Mouse (Mus musculus) lung, postnatal 0 days (tissue): ENCODE results near the gene Dpagt1.

ENCODE experiments used
- CTCF ChIP-seq: IDR thresholded peaks from 2 replicates; pipeline ENCODE4 v1.5.1; 2016; ENCODE audit warnings: antibody characterized with exemption, mild to moderate bottlenecking
- EP300 ChIP-seq: IDR thresholded peaks from 2 replicates; pipeline ENCODE4 v1.6.1; 2016; ENCODE audit warnings: antibody characterized with exemption, mild to moderate bottlenecking, control low read depth

- no peak for TF ChIP-seq CTCF
- TF ChIP-seq EP300, result no peak
Measured at GRCm38 (mm10) chr9:44330736-44331135, 4.9 kb downstream of the Dpagt1 start.
